Mouse (Mus musculus) limb, embryonic 14.5 days (tissue): ENCODE data around the gene Cyp26a1. TPM values are rescaled to one million over a fixed set of nuclear protein-coding genes. Genes with fewer than 3 reads are reported as not detected.

Experiments used
- ATAC-seq: fragments of 200-750 bp; cut with Nextera tagmentation; 2 replicates; pipeline ENCODE4 v1.8.0; 2017; ENCODE audit warnings: low read depth, moderate number of reproducible peaks, moderate TSS enrichment; ENCODE audit not compliant: low FRiP score
- DNase-seq: peaks from one replicate; pipeline ENCODE4 v3.0.0-alpha.2; 2015; ENCODE audit warnings: low spot score
- H3K27ac ChIP-seq: fragments of 300-500 bp; sonication (generic); replicated peaks from 2 replicates; pipeline ENCODE4 v1.5.1; 2014; ENCODE audit warnings: low read depth, mild to moderate bottlenecking, low read length, moderate library complexity, mixed read lengths
- H3K27me3 ChIP-seq: fragments of 300-500 bp; sonication (generic); 2 replicates; pipeline ENCODE4 v1.6.1; 2014; ENCODE audit warnings: low read length, mixed read lengths; ENCODE audit not compliant: control insufficient read depth, insufficient read depth
- H3K36me3 ChIP-seq: fragments of 300-500 bp; sonication (generic); 2 replicates; pipeline ENCODE4 v1.6.1; 2014; ENCODE audit warnings: mild to moderate bottlenecking, low read length, moderate library complexity, mixed read lengths; ENCODE audit not compliant: control insufficient read depth, insufficient read depth
- H3K4me1 ChIP-seq: fragments of 300-500 bp; sonication (generic); 2 replicates; pipeline ENCODE4 v1.6.1; 2014; ENCODE audit warnings: antibody characterized with exemption, low read length, mixed read lengths; ENCODE audit not compliant: control insufficient read depth, insufficient read depth
- H3K4me2 ChIP-seq: fragments of 300-500 bp; sonication (generic); replicated peaks from 2 replicates; pipeline ENCODE4 v1.6.1; 2014; ENCODE audit warnings: low read depth, mild to moderate bottlenecking, low read length, moderate library complexity; ENCODE audit not compliant: severe bottlenecking
- H3K4me3 ChIP-seq: fragments of 300-500 bp; sonication (generic); replicated peaks from 2 replicates; pipeline ENCODE4 v1.5.1; 2014; ENCODE audit warnings: low read length
- H3K9ac ChIP-seq: fragments of 300-500 bp; sonication (generic); 2 replicates; pipeline ENCODE4 v1.6.1; 2014; ENCODE audit warnings: mild to moderate bottlenecking, low read depth, low read length, moderate library complexity; ENCODE audit not compliant: severe bottlenecking
- H3K9me3 ChIP-seq: fragments of 300-500 bp; sonication (generic); 2 replicates; pipeline ENCODE4 v1.6.1; 2016; ENCODE audit warnings: low read length; ENCODE audit not compliant: control insufficient read depth
- POLR2A ChIP-seq: fragments of 200-500 bp; IDR thresholded peaks from 2 replicates; pipeline ENCODE4 v1.8.0; 2012; ENCODE audit warnings: inconsistent platforms, mild to moderate bottlenecking, moderate library complexity, borderline replicate concordance; ENCODE audit not compliant: insufficient read depth, insufficient read length; ENCODE audit errors: extremely low read depth
- WGBS: fragments of 180-500 bp; shearing (Covaris S2); extraction: QIAGEN DNeasy Blood & Tissue Kit; methylation state at CpG from one replicate; pipeline ENCODE4 v1.1.7; 2014; 5-methylcytosine and 5-hydroxymethylcytosine counted together
- polyA plus RNA-seq, 2 experiments: library from polyadenylated mRNA; depleted of rRNA in 1 of 2; stranded (reverse) in 1 of 2; unstranded in 1 of 2; fragments of >200 nt; fragmentation: Nextera tagmentation in 1 of 2; extraction: Ambion mirVana in 1 of 2; gene quantifications; 2 replicates each; pipeline versions ENCODE4 v1.2.1 to v1.2.3; 2012 to 2014

Gene Cyp26a1
- polyA plus RNA-seq, 2 experiments: 3.4 to 6.6 TPM

DNA sequence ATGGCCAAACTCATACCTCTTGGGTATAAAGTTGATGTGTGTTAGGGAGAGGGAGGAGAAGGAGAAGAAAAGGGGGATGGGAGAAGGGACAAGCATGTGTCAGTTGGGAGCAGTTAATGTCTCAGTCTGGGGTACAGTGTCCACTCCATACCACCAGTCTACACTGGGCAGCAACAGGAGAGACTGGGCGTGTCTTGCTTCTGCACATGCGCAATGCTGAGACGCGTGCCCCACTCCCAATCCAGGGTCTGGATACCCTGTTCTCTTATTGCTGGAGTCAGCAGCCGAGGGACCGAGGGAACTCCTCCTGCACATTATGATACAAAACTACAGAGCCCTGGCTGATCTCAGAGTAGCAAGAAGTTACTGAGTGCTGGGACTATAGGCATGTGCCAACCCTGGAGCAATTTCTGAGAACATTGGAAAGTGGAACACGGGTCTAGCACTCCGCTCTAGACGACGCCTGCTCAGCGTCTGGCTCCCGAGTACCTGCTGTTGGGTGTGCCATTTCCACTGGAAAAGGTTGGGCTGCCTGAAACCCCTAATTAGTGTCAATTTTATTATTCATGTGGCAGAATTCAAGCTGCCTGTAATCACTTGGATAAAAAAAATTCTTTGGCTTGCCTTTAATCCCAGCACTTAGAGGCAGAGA, 19.1 kb downstream of the Cyp26a1 start:
- DNase-seq (no peak), ATAC-seq (no peak)
- H3K9me3 ChIP-seq: no peaks in the 10 kb centered on the region
- no peak for TF ChIP-seq POLR2A
- no peak overlapping the region for H3K27ac ChIP-seq
- H3K9ac ChIP-seq: no peak overlapping the region
- 58% methylated on average over 12 of the region's 12 CpGs for WGBS
- no peaks in the 10 kb centered on the region for H3K27me3 ChIP-seq
- no peaks in the 10 kb centered on the region for H3K4me1 ChIP-seq
- H3K4me2 ChIP-seq: no peak overlapping the region
- no peaks in the 10 kb centered on the region for H3K36me3 ChIP-seq
- no peak overlapping the region for H3K4me3 ChIP-seq

GRCm38 (mm10) chr19:37719166-37719565, 21.6 kb downstream of the Cyp26a1 start:
- H3K4me3 ChIP-seq: no peak overlapping the region
- no peak for ATAC-seq
- no peaks in the 10 kb centered on the region for H3K36me3 ChIP-seq
- no peak overlapping the region for H3K4me2 ChIP-seq
- H3K9ac ChIP-seq: no peak overlapping the region
- H3K27ac ChIP-seq: no peak overlapping the region
- H3K27me3 ChIP-seq: no peaks in the 10 kb centered on the region
- no peaks in the 10 kb centered on the region for H3K4me1 ChIP-seq
- 6% methylated on average over 1 of the region's 1 CpGs for WGBS
- TF ChIP-seq POLR2A: no peak
- no peak for DNase-seq
- H3K9me3 ChIP-seq: no peaks in the 10 kb centered on the region

DNA sequence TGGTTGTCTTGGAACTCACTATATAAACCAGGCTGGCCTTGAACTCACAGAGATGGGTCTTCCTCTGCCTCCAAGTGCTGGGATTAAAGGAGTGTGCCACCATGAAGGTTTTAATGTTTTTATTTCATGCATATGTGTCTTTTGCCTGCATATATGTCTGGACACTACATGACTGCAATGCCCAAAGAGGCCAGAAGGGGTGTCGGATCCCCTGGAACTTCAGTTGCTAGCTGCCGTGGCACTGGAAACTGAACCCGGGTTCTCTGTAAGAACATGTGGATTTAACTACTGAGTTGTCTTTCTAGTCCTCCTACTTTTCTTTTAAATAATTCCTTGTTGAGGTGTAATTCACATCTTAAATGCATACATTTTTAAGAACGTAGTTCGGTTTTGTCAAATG, 27.0 kb downstream of the Cyp26a1 start:
- Histone ChIP-seq H3K27me3 (no peaks in the 10 kb centered on the region), H3K9me3 (no peaks in the 10 kb centered on the region), H3K36me3 (no peaks in the 10 kb centered on the region), H3K9ac (no peak overlapping the region), H3K4me3 (no peak overlapping the region), H3K27ac (no peak overlapping the region), H3K4me2 (no peak overlapping the region), H3K4me1 (no peaks in the 10 kb centered on the region)
- no peak for TF ChIP-seq POLR2A
- WGBS: 93% methylated on average over 5 of the region's 5 CpGs
- DNase-seq (no peak), ATAC-seq (no peak)

- Histone ChIP-seq H3K4me3 (no peak overlapping the region), H3K9ac (no peak overlapping the region), H3K4me1 (no peaks in the 10 kb centered on the region), H3K27ac (no peak overlapping the region), H3K9me3 (no peaks in the 10 kb centered on the region), H3K27me3 (no peaks in the 10 kb centered on the region), H3K36me3 (no peaks in the 10 kb centered on the region), H3K4me2 (no peak overlapping the region)
- DNase-seq (no peak), ATAC-seq (no peak)
- TF ChIP-seq POLR2A: no peak
- 89% methylated on average over 7 of the region's 7 CpGs for WGBS
These were observed 29.0 kb downstream of the Cyp26a1 start for GRCm38 (mm10) chr19:37726585-37726984.

GRCm38 (mm10) chr19:37727366-37727765, 29.8 kb downstream of the Cyp26a1 start:
- Histone ChIP-seq H3K4me3 (no peak overlapping the region), H3K9ac (no peak overlapping the region), H3K36me3 (no peaks in the 10 kb centered on the region), H3K4me1 (no peaks in the 10 kb centered on the region), H3K9me3 (no peaks in the 10 kb centered on the region), H3K27me3 (no peaks in the 10 kb centered on the region), H3K4me2 (no peak overlapping the region), H3K27ac (no peak overlapping the region)
- TF ChIP-seq POLR2A: no peak
- DNase-seq: no peak
- 97% methylated on average over 2 of the region's 2 CpGs for WGBS
- ATAC-seq: no peak
